ENCODE assay signal across 10 mouse cellular contexts in genomic region chr16:12076270-12076669, GRCm38 (mm10).
DNase-seq lines count a peak whose midpoint lies in the region; ATAC-seq lines count a peak whose summit lies in the region.
"Had no signal": no experiment of that assay in that cellular context is flagged by ENCODE, and none has a peak within 500 bp of the region (broad histone marks: within the 10 kb centered on the region; RNA-seq: fewer than 3 reads in every experiment).

No protein-coding gene starts in this region.

- no peaks in the 10 kb centered on the region for H3K9me3 ChIP-seq in kidney, embryonic 16.5 days (ENCODE audit: low read length)
- no peaks in the 10 kb centered on the region for H3K9me3 ChIP-seq in forebrain, embryonic 13.5 days (replicated peaks)
- no peaks in the 10 kb centered on the region for H3K9me3 ChIP-seq in midbrain, embryonic 13.5 days
- H3K9me3 ChIP-seq: embryonic facial prominence, embryonic 12.5 days had no signal

- WGBS in kidney, embryonic 16.5 days = 51% methylated on average over 3 of the region's 3 CpGs
- WGBS in forebrain, embryonic 13.5 days = 28% methylated on average over 3 of the region's 3 CpGs
- 37% methylated on average over 3 of the region's 3 CpGs for WGBS in midbrain, embryonic 13.5 days

- no peaks in the 10 kb centered on the region for H3K27me3 ChIP-seq in kidney, embryonic 16.5 days (ENCODE audit: insufficient read depth, low read length)
- no peaks in the 10 kb centered on the region for H3K27me3 ChIP-seq in forebrain, embryonic 13.5 days
- H3K27me3 ChIP-seq in midbrain, embryonic 13.5 days = no peaks in the 10 kb centered on the region
- H3K27me3 ChIP-seq: embryonic facial prominence, embryonic 12.5 days; Patski had no signal

- no peak overlapping the region for H3K4me3 ChIP-seq in kidney, embryonic 16.5 days (ENCODE audit: low read length)
- no peak overlapping the region for H3K4me3 ChIP-seq in forebrain, embryonic 13.5 days
- no peak overlapping the region for H3K4me3 ChIP-seq in midbrain, embryonic 13.5 days (replicated peaks)
- H3K4me3 ChIP-seq: embryonic facial prominence, embryonic 12.5 days had no signal

- no peak overlapping the region for H3K27ac ChIP-seq in kidney, embryonic 16.5 days (ENCODE audit: low read length)
- peak overlapping the region; percentile 66 for H3K27ac ChIP-seq in forebrain, embryonic 13.5 days
- H3K27ac ChIP-seq in midbrain, embryonic 13.5 days = peak overlapping the region; percentile 31
- H3K27ac ChIP-seq: embryonic facial prominence, embryonic 12.5 days had no signal

- H3K9ac ChIP-seq in kidney, embryonic 16.5 days (replicated peaks; ENCODE audit: low read length) = no peak overlapping the region
- H3K9ac ChIP-seq in forebrain, embryonic 13.5 days = no peak overlapping the region
- no peak overlapping the region for H3K9ac ChIP-seq in midbrain, embryonic 13.5 days (replicated peaks)
- H3K9ac ChIP-seq: embryonic facial prominence, embryonic 12.5 days had no signal

- H3K36me3 ChIP-seq in kidney, embryonic 16.5 days (ENCODE audit: insufficient read depth, low read length) = no peaks in the 10 kb centered on the region
- no peaks in the 10 kb centered on the region for H3K36me3 ChIP-seq in forebrain, embryonic 13.5 days (ENCODE audit: poor library complexity, severe bottlenecking)
- no peaks in the 10 kb centered on the region for H3K36me3 ChIP-seq in midbrain, embryonic 13.5 days
- H3K36me3 ChIP-seq: embryonic facial prominence, embryonic 12.5 days had no signal

- intact Hi-C loops in gastrocnemius, postnatal 14 days (cut with DNase I; ENCODE audit: low total_unique reads) = no loop called here

- H3K4me1 ChIP-seq in kidney, embryonic 16.5 days (ENCODE audit: insufficient read depth, low read length) = no peaks in the 10 kb centered on the region
- peaks cover 21% of the 10 kb centered on the region for H3K4me1 ChIP-seq in forebrain, embryonic 13.5 days
- peaks cover 10% of the 10 kb centered on the region for H3K4me1 ChIP-seq in midbrain, embryonic 13.5 days (replicated peaks)

- no peak overlapping the region for H3K4me2 ChIP-seq in kidney, embryonic 16.5 days (replicated peaks; ENCODE audit: low read depth, low read length)
- no peak overlapping the region for H3K4me2 ChIP-seq in forebrain, embryonic 13.5 days
- H3K4me2 ChIP-seq in midbrain, embryonic 13.5 days (replicated peaks) = no peak overlapping the region
- H3K4me2 ChIP-seq: embryonic facial prominence, embryonic 12.5 days had no signal

- ATAC-seq in kidney, embryonic 16.5 days (ENCODE audit: low FRiP score, low TSS enrichment) = peak; percentile 40; the same call in 1 of the 2 replicates
- peak; percentile 94 for ATAC-seq in forebrain, embryonic 13.5 days
- ATAC-seq in midbrain, embryonic 13.5 days = peak; percentile 90
- ATAC-seq: Patski had no signal

- DNase-seq in kidney, adult 8-10 months = no peak
- DNase-seq in adrenal gland, adult 2 months = peak; percentile 75
- no peak for DNase-seq in thymus, postnatal 0 days (ENCODE audit: low spot score)
- no peak for DNase-seq in spleen, postnatal 36 days (ENCODE audit: low spot score in 2 of 2)
- no peak for DNase-seq in gastrocnemius, postnatal 14 days

Comparison
In these comparisons a context has a peak if more than half of its experiments do, and no peak if none do; other contexts are left out.
1. ATAC-seq: peak in every context shown above with its lines; median percentile 94 in forebrain, embryonic 13.5 days; 90 in midbrain, embryonic 13.5 days; 40 in kidney, embryonic 16.5 days.